In genomic region chr19:4303640-4303995, GRCm38 (mm10) we compare ENCODE assay signal across 10 mouse cellular contexts. TPM values are rescaled to one million over a fixed set of nuclear protein-coding genes. Genes with fewer than 3 reads are reported as not detected.
A peak's percentile ranks its signal among the peaks of the same experiment; 100 is the strongest.
DNase-seq lines count a peak whose midpoint lies in the region; ATAC-seq and TF ChIP-seq lines count a peak whose summit lies in the region.
"Had no signal": no experiment of that assay in that cellular context is flagged by ENCODE, and none has a peak within 500 bp of the region (broad histone marks: within the 10 kb centered on the region; RNA-seq: fewer than 3 reads in every experiment).

No protein-coding gene starts in this region.

- no peaks in the 10 kb centered on the region for H3K9me3 ChIP-seq in heart, embryonic 16.5 days (replicated peaks; ENCODE audit: control insufficient read depth, low read length)

- TF ChIP-seq CTCF in thymus, adult 2 months (IDR thresholded peaks at IDR 0.05; ENCODE audit: borderline replicate concordance, control insufficient read depth, extremely low read depth, insufficient read depth, low read length, poor library complexity) = no peak

- H3K36me3 ChIP-seq in heart, embryonic 16.5 days (ENCODE audit: control insufficient read depth, insufficient read depth) = no peaks in the 10 kb centered on the region
- H3K36me3 ChIP-seq in thymus, adult 2 months (ENCODE audit: control insufficient read depth, insufficient read depth, low read length) = no peaks in the 10 kb centered on the region
- no peaks in the 10 kb centered on the region for H3K36me3 ChIP-seq in macrophage (ENCODE audit: inconsistent target)

- H3K4me2 ChIP-seq in heart, embryonic 16.5 days (ENCODE audit: low read depth, low read length) = peak overlapping the region; percentile 66

- peak overlapping the region; percentile 85 for H3K27ac ChIP-seq in heart, embryonic 16.5 days (ENCODE audit: low read length)
- H3K27ac ChIP-seq in thymus, adult 2 months (ENCODE audit: control insufficient read depth, insufficient read depth, low read length) = peak overlapping the region; percentile 98
- H3K27ac ChIP-seq in macrophage = peak overlapping the region; percentile 96

- peak overlapping the region; percentile 15; the same call in 1 of the 2 replicates for H3K4me3 ChIP-seq in heart, embryonic 16.5 days (ENCODE audit: low read length)
- peak overlapping the region; percentile 37 for H3K4me3 ChIP-seq in thymus, adult 2 months (ENCODE audit: control insufficient read depth, insufficient read depth, low read length)
- peak overlapping the region; percentile 90 for H3K4me3 ChIP-seq in macrophage (ENCODE audit: inconsistent target)

- H3K27me3 ChIP-seq in heart, embryonic 16.5 days (ENCODE audit: control insufficient read depth, insufficient read depth, low read length) = no peaks in the 10 kb centered on the region
- no peaks in the 10 kb centered on the region for H3K27me3 ChIP-seq in thymus, adult 2 months (ENCODE audit: control insufficient read depth, insufficient read depth, low read length)

- no peak for DNase-seq in heart, postnatal 4 days
- no peak for DNase-seq in thymus, adult 2 months
- no peak for DNase-seq in thymus, postnatal 0 days (ENCODE audit: low spot score)
- no peak for DNase-seq in MN1 (ENCODE audit: low spot score)
- DNase-seq in layer of hippocampus, adult 11-12 months (ENCODE audit: low spot score) = no peak
- DNase-seq in right cerebral cortex, postnatal 4 days = no peak
- DNase-seq: embryo, embryonic 11 days; kidney, adult 8-10 months had no signal

- no peak overlapping the region for H3K9ac ChIP-seq in heart, embryonic 16.5 days (ENCODE audit: low read length)

- H3K79me2 ChIP-seq in macrophage (ENCODE audit: inconsistent target) = peaks cover 76% of the 10 kb centered on the region

- WGBS in heart, embryonic 16.5 days = 81% methylated on average over 5 of the region's 5 CpGs
- WGBS in thymus, adult 2 months = 28% methylated on average over 5 of the region's 5 CpGs
- WGBS in macrophage (ENCODE audit: missing documents) = 27% methylated on average over 5 of the region's 5 CpGs

- peaks cover 61% of the 10 kb centered on the region for H3K4me1 ChIP-seq in heart, embryonic 16.5 days (ENCODE audit: control insufficient read depth, insufficient read depth, low read length)
- peaks cover 54% of the 10 kb centered on the region for H3K4me1 ChIP-seq in thymus, adult 2 months (replicated peaks; ENCODE audit: control insufficient read depth, insufficient read depth, low read length)

- TF ChIP-seq POLR2A in thymus, adult 2 months (IDR thresholded peaks at IDR 0.05; ENCODE audit: control insufficient read depth, extremely low read depth, insufficient read depth, low read length, poor library complexity) = no peak

- ATAC-seq in heart, embryonic 16.5 days (replicated peaks; ENCODE audit: extremely low read depth, insufficient read depth, low FRiP score) = no peak

RNA-seq across cellular contexts. Expression of gene Grk2, which starts 2.4 kb away (rescaled TPM):
- 11.8 and 15.5 TPM in 2 replicates for polyA plus RNA-seq in heart, embryonic 16.5 days (2015; fragmentation: Nextera tagmentation; extraction: Ambion mirVana)
- total RNA-seq in heart, postnatal 4 days (2021) = 10 to 100 TPM; 46.2 to 54.0 TPM
- 515 and 528 TPM in 2 replicates for polyA plus RNA-seq in thymus, adult 2 months (2012; rRNA removed)
- 64.3 and 81.3 TPM in 2 replicates for polyA plus RNA-seq in thymus, postnatal 0 days (2015; fragmentation: Nextera tagmentation; extraction: Ambion mirVana)
- 100 to 1,000 TPM in 22 of 26 experiments, 10 to 100 TPM in 4; 41.9 to 659 (median 281) TPM for total RNA-seq in macrophage (2018; cell fraction: chromatin; rRNA removed)
- 100 to 1,000 TPM; 101 to 237 (median 164) TPM for total RNA-seq in macrophage (2018; cell fraction: cytosol; rRNA removed)
- 100 to 1,000 TPM in 22 of 26 experiments, 10 to 100 TPM in 4; 56.2 to 342 (median 204) TPM for total RNA-seq in macrophage (2018; cell fraction: nucleus; rRNA removed)
- 131 to 143 TPM (median 139 TPM) in 3 replicates for polyA plus RNA-seq in macrophage (2018)

RNA-seq across cellular contexts. Expression of gene Ankrd13d, which starts 20.7 kb away (rescaled TPM):
- polyA plus RNA-seq in heart, embryonic 16.5 days (2015; fragmentation: Nextera tagmentation; extraction: Ambion mirVana) = 1.4 and 2.4 TPM in 2 replicates
- total RNA-seq in heart, postnatal 4 days (2021) = 1 to 10 TPM; 1.1 to 1.3 TPM
- 56.0 and 61.4 TPM in 2 replicates for polyA plus RNA-seq in thymus, adult 2 months (2012; rRNA removed)
- 9.8 and 12.2 TPM in 2 replicates for polyA plus RNA-seq in thymus, postnatal 0 days (2015; fragmentation: Nextera tagmentation; extraction: Ambion mirVana)
- 10 to 100 TPM in 24 of 26 experiments, 1 to 10 TPM in 2; 4.3 to 65.5 (median 36.8) TPM for total RNA-seq in macrophage (2018; cell fraction: chromatin; rRNA removed)
- total RNA-seq in macrophage (2018; cell fraction: cytosol; rRNA removed) = 10 to 100 TPM in 2 of 26 experiments, 1 to 10 TPM in 24; 3.6 to 10.8 (median 7.2) TPM
- 10 to 100 TPM in 20 of 26 experiments, 1 to 10 TPM in 6; 5.6 to 36.3 (median 20.3) TPM for total RNA-seq in macrophage (2018; cell fraction: nucleus; rRNA removed)
- 3.2 to 8.1 TPM (median 5.6 TPM) in 3 replicates for polyA plus RNA-seq in macrophage (2018)

RNA-seq across cellular contexts. Expression of gene Ssh3, which starts 34.6 kb away (rescaled TPM):
- polyA plus RNA-seq in heart, embryonic 16.5 days (2015; fragmentation: Nextera tagmentation; extraction: Ambion mirVana) = 8.3 and 11.6 TPM in 2 replicates
- 1 to 10 TPM; 8.4 to 9.0 TPM for total RNA-seq in heart, postnatal 4 days (2021)
- polyA plus RNA-seq in thymus, adult 2 months (2012; rRNA removed) = 72.7 and 94.1 TPM in 2 replicates
- 9.4 and 10.1 TPM in 2 replicates for polyA plus RNA-seq in thymus, postnatal 0 days (2015; fragmentation: Nextera tagmentation; extraction: Ambion mirVana)
- total RNA-seq in macrophage (2018; cell fraction: chromatin; rRNA removed) = 100 to 1,000 TPM; 162 to 687 (median 390) TPM
- total RNA-seq in macrophage (2018; cell fraction: cytosol; rRNA removed) = 10 to 100 TPM; 40.4 to 92.6 (median 62.0) TPM
- total RNA-seq in macrophage (2018; cell fraction: nucleus; rRNA removed) = 100 to 1,000 TPM; 117 to 367 (median 243) TPM
- 32.6 to 83.1 TPM (median 36.6 TPM) in 3 replicates for polyA plus RNA-seq in macrophage (2018)

Comparison
In these comparisons a context has a peak if more than half of its experiments do, and no peak if none do; other contexts are left out.
1. H3K4me3 ChIP-seq: peak in every context shown above with its lines; median percentile 90 in macrophage; 37 in thymus, adult 2 months; 15 in heart, embryonic 16.5 days.